Mouse (Mus musculus) G1E (cell line): Measurements from ENCODE around the gene Map1lc3a. TPM values are rescaled to one million over a fixed set of nuclear protein-coding genes. Genes with fewer than 3 reads are reported as not detected.

Experiments used
- ATAC-seq: 2 replicates; pipeline ENCODE4 v1.8.0; 2016; ENCODE audit warnings: mild to moderate bottlenecking; ENCODE audit not compliant: insufficient number of reproducible peaks, poor library complexity, low FRiP score, severe bottlenecking; ENCODE audit errors: extremely low read depth
- DNase-seq: peaks from one replicate; pipeline ENCODE4 v3.0.0; 2012; ENCODE audit warnings: low spot score
- H3K27me3 ChIP-seq: 2 replicates; pipeline ENCODE4 v1.6.1; 2012; ENCODE audit warnings: mild to moderate bottlenecking, low read length, inconsistent platforms; ENCODE audit not compliant: insufficient read depth
- H3K36me3 ChIP-seq: replicated peaks from 2 replicates; pipeline ENCODE3; 2012; ENCODE audit warnings: mild to moderate bottlenecking, inconsistent platforms
- H3K4me1 ChIP-seq: 2 replicates; pipeline ENCODE4 v1.6.1; 2012; ENCODE audit warnings: low read depth, low read length, inconsistent platforms, mixed read lengths; ENCODE audit not compliant: insufficient read depth
- H3K4me3 ChIP-seq: 2 replicates; pipeline ENCODE4 v1.5.1; 2012; ENCODE audit warnings: low read depth, mild to moderate bottlenecking, inconsistent platforms, low read length, moderate library complexity, mixed read lengths
- H3K9me3 ChIP-seq: replicated peaks from 2 replicates; pipeline ENCODE4 v1.6.1; 2012; ENCODE audit warnings: inconsistent platforms
- CTCF ChIP-seq: IDR thresholded peaks from 2 replicates; pipeline ENCODE4 v1.5.1; 2012; ENCODE audit warnings: low read depth, low read length, inconsistent platforms, mixed read lengths
- GATA1 ChIP-seq: IDR thresholded peaks from 2 replicates; pipeline ENCODE4 v1.6.1; 2012; ENCODE audit warnings: borderline replicate concordance, low read length, inconsistent platforms, mixed read lengths
- GATA2 ChIP-seq: IDR thresholded peaks from 2 replicates; pipeline ENCODE4 v1.6.1; 2012; ENCODE audit warnings: low read depth, low read length, inconsistent platforms, borderline replicate concordance
- POLR2AphosphoS5 ChIP-seq: IDR thresholded peaks from 2 replicates; pipeline ENCODE4 v1.6.1; 2012; ENCODE audit warnings: low read depth, low read length, inconsistent platforms; ENCODE audit not compliant: insufficient replicate concordance
- TAL1 ChIP-seq: conservative IDR thresholded peaks from 2 replicates; pipeline ENCODE4 v1.6.1; 2012; ENCODE audit warnings: low read depth, low read length, inconsistent platforms, mixed read lengths
- polyA plus RNA-seq: library from polyadenylated mRNA; stranded (reverse); fragments of >175 nt; gene quantifications from 2 replicates; pipeline ENCODE4 v1.2.3, GENCODE M21; 2012
- total RNA-seq, 2 experiments: library from RNA; stranded (forward) in 1 of 2; stranded (reverse) in 1 of 2; fragments of 200-1000 nt in 1 of 2; fragments of >200 nt in 1 of 2; fragmentation: Nextera tagmentation in 1 of 2; gene quantifications; 2 replicates each; pipeline ENCODE4 v1.2.3; 2014 to 2017

Gene Map1lc3a
- total and polyA plus RNA-seq, 3 experiments, result 2.3 to 7.1 TPM; not detected in 1

DNA sequence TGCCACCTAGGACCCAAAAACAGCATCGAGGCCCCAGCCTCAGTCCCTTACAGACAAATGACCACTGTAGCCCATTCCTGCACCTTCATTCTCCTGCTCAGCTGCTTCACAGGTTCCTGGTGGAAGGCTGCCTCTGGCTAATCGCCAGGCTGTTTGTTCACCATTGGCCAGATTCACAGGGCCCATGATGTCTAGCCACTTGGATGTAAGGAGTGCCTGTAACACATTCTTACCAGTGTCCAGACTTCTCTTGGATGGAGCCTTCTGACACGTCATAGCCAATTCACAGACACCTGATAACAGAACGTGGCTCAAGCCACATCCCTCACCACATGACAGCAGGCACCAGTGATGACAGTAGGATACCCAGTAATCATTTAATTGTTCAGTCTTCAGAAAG, 29.9 kb upstream of the Map1lc3a start:
- no peak for ATAC-seq
- TF ChIP-seq GATA1 (no peak), TAL1 (no peak), POLR2AphosphoS5 (no peak), GATA2 (no peak), CTCF (no peak)
- Histone ChIP-seq H3K27me3 (no peaks in the 10 kb centered on the region), H3K36me3 (peaks cover 91% of the 10 kb centered on the region), H3K4me1 (no peaks in the 10 kb centered on the region; the same call in 1 of the 2 replicates), H3K4me3 (no peak overlapping the region), H3K9me3 (0 out of 2 replicates have a peak, but pooled peaks cover 2% of the 10 kb centered on the region)
- no peak for DNase-seq

- H3K36me3 ChIP-seq, result peaks cover 81% of the 10 kb centered on the region
- ATAC-seq, result no peak
- no peaks in the 10 kb centered on the region for H3K27me3 ChIP-seq
- DNase-seq, result no peak
- TF ChIP-seq TAL1, result no peak
- no peak for TF ChIP-seq GATA2
- no peak for TF ChIP-seq CTCF
- no peak for TF ChIP-seq POLR2AphosphoS5
- TF ChIP-seq GATA1, result no peak
- H3K4me3 ChIP-seq, result no peak overlapping the region
- no peaks in the 10 kb centered on the region for H3K9me3 ChIP-seq
- H3K4me1 ChIP-seq, result no peaks in the 10 kb centered on the region
Measured at GRCm38 (mm10) chr2:155248206-155248605, 27.9 kb upstream of the Map1lc3a start.

- DNase-seq, result no peak
- ATAC-seq, result no peak
- Histone ChIP-seq H3K9me3 (no peaks in the 10 kb centered on the region), H3K27me3 (no peaks in the 10 kb centered on the region), H3K4me1 (no peaks in the 10 kb centered on the region), H3K36me3 (peaks cover 78% of the 10 kb centered on the region), H3K4me3 (no peak overlapping the region)
- TF ChIP-seq POLR2AphosphoS5 (no peak), GATA2 (no peak), CTCF (no peak), GATA1 (no peak), TAL1 (no peak)
Measured at GRCm38 (mm10) chr2:155248718-155249117, 27.4 kb upstream of the Map1lc3a start.

GRCm38 (mm10) chr2:155249588-155249987, 26.5 kb upstream of the Map1lc3a start:
- no peaks in the 10 kb centered on the region for H3K27me3 ChIP-seq
- ATAC-seq (no peak), DNase-seq (no peak)
- H3K36me3 ChIP-seq, result peaks cover 69% of the 10 kb centered on the region
- no peaks in the 10 kb centered on the region for H3K4me1 ChIP-seq
- H3K9me3 ChIP-seq, result no peaks in the 10 kb centered on the region
- no peak for TF ChIP-seq CTCF
- no peak for TF ChIP-seq POLR2AphosphoS5
- TF ChIP-seq GATA2, result no peak
- TF ChIP-seq TAL1, result no peak
- TF ChIP-seq GATA1, result no peak
- no peak overlapping the region for H3K4me3 ChIP-seq

DNA sequence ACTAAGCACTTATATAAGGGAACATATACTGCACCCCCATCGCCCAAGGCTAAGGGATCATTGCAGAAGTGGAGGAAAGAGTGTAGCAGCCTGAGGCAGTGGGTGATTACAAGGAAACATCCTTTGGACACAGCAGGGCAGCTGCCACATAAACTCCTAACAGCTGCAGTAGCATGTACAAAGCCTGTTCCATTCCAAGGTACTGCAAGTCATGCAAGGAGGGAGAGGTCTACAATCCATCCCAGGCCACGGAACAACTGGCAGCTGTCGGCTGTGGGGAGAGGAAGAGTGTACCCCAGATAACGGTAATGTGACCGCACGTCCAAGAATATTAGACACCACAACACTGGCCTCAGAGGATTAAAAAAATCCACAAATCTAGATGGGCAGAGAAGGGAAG, 10.6 kb upstream of the Map1lc3a start:
- Histone ChIP-seq H3K36me3 (no peaks in the 10 kb centered on the region), H3K4me1 (no peaks in the 10 kb centered on the region), H3K27me3 (peaks cover 3% of the 10 kb centered on the region), H3K9me3 (no peaks in the 10 kb centered on the region), H3K4me3 (no peak overlapping the region)
- no peak for ATAC-seq
- no peak for DNase-seq
- TF ChIP-seq POLR2AphosphoS5, result no peak
- no peak for TF ChIP-seq TAL1
- TF ChIP-seq GATA2, result no peak
- no peak for TF ChIP-seq GATA1
- TF ChIP-seq CTCF, result no peak

DNA sequence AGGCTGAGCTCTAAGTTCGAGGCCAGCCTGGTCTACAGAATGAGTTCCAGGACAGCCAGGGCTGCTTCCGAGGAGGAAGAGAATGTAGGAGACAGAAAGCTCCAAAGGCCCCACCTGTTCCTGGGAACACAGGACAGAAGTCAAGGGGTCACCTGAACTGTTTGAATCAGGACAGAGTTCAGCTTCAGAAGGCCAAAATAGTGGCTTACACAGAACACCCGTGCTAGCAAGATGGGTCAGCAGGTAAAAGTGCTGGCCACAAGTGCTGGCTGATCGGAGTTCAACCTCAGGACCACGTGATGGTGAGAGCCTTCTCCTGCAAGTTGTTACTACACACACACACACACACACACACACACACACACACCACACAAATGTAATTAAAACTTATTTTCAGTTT, 9.2 kb upstream of the Map1lc3a start:
- ATAC-seq, result no peak
- H3K27me3 ChIP-seq, result peaks cover 3% of the 10 kb centered on the region
- DNase-seq, result no peak
- H3K4me1 ChIP-seq, result no peaks in the 10 kb centered on the region
- no peaks in the 10 kb centered on the region for H3K9me3 ChIP-seq
- H3K4me3 ChIP-seq, result no peak overlapping the region
- no peaks in the 10 kb centered on the region for H3K36me3 ChIP-seq
- TF ChIP-seq TAL1 (no peak), POLR2AphosphoS5 (no peak), GATA1 (no peak), GATA2 (no peak), CTCF (no peak)

DNA sequence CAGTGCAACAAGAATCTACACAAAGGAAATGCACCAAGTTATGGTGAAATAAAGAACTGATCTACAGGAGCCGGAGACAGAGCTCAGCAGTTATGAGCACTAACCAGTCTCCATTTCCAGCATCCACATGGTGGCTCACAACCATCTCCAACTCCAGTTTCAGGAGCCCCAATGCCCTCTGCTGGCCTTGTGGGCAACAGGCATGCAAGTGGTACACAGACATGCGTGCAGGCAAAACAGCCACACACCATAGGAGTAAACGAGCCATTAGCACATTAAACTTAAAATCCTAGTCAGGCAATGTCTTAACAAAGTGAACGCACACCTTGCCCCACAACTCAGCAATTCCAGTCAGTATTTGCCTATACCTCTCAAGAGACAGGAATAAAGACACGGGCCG, 4.1 kb upstream of the Map1lc3a start:
- H3K27me3 ChIP-seq, result peaks cover 6% of the 10 kb centered on the region; the same call in 1 of the 2 replicates
- no peak for ATAC-seq
- TF ChIP-seq CTCF (no peak), GATA2 (no peak), GATA1 (no peak), POLR2AphosphoS5 (no peak), TAL1 (no peak)

More for the DNA sequence above, 4.1 kb upstream of the Map1lc3a start:
- Histone ChIP-seq H3K36me3 (peaks cover 1% of the 10 kb centered on the region), H3K4me1 (peaks cover 9% of the 10 kb centered on the region), H3K9me3 (no peaks in the 10 kb centered on the region), H3K4me3 (no peak overlapping the region)
- DNase-seq, result no peak
